Mouse (Mus musculus): ENCODE data around the gene Ankrd23.

GRCm38 (mm10) chr1:36542925-36543324 lies 6.2 kb upstream of the Ankrd23 start:
- TF ChIP-seq GATA1 (IDR thresholded peaks at IDR 0.05; ENCODE audit: borderline replicate concordance, low read length) (no peak), FLI1 (IDR thresholded peaks at IDR 0.05; ENCODE audit: low read length) (no peak)
